Mouse (Mus musculus): ENCODE measurements at regions not wholly inside any gene's neighbourhood (a gene's known extent, or its start where the extent isn't known, plus 50 kb on each side); places are given as distances from the start of the nearest gene placed in this dataset.

DNA sequence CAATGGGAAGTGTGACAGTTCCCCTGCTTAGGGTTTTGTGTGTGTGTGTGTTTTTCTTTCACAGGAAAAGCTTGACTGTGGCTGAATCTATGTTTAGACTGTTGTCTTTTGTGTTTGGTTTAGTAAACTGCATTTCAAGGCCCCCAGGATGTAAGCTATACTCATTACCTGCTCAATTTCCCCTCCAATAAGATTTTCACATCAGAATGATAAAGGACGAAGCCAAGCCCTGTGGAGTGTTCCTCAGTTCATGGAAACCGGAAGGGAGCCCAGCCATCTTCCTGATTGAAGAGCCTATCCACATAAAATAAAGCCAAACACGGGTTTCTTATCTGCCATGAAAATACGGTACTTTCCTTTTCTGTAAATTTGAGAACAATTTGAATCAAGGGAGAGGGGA lies 50.5 kb upstream of the Kdr start:
- no peak for DNase-seq (ENCODE audit: low spot score)
- intact Hi-C loops (cut with DNase I) = loop anchor here (5.0 kb wide), 1 partner anchor 156 kb away; no protein-coding TSS in a partner anchor
